Mouse (Mus musculus): Measurements from ENCODE around the gene Babam1. TPM values are rescaled to one million over a fixed set of nuclear protein-coding genes. Genes with fewer than 3 reads are reported as not detected.

Babam1 gene
- 10 to 100 TPM; 65.8 to 76.1 TPM for total RNA-seq (2023)

DNA sequence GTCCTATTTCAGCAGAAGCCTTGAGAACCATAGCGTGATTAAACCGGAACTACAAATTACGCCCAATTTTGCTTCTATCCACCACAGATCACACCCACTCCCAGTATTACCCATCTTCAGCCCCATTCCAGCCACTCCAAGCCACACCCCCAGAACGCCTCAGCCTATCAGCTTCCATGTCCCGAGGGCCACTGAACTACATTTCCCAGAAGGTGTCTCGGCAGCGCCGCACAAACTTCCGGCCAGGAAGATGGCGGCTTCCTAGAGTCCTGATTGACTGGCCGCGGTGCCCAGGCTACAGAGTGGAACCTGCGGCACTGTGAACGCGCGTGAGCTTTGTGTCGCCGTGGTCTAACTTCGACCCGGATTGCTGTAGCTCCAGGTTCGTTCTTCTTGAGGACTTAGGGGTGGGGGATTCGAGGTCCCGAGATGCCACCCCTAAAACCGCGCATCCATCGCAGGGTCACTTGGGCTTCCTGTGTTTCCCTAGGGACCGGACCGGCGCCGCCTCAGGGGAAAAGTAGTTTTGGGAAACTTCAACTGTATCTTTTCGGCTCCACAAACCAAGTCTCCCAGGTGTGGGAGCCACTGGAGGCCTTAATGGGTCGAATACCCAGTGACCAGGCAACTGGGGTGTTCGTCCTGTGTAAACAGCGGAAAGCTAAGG is at the start of gene Babam1:
Babam1 (plus strand) TSS at position 223 of the 667 bp plus-strand sequence.

GRCm38 (mm10) chr8:71366771-71367528 is 29.7 kb upstream of the Babam1 start, which contains the start of gene Use1:
TSS of gene Use1 (plus strand) at chr8:71366848.

DNA sequence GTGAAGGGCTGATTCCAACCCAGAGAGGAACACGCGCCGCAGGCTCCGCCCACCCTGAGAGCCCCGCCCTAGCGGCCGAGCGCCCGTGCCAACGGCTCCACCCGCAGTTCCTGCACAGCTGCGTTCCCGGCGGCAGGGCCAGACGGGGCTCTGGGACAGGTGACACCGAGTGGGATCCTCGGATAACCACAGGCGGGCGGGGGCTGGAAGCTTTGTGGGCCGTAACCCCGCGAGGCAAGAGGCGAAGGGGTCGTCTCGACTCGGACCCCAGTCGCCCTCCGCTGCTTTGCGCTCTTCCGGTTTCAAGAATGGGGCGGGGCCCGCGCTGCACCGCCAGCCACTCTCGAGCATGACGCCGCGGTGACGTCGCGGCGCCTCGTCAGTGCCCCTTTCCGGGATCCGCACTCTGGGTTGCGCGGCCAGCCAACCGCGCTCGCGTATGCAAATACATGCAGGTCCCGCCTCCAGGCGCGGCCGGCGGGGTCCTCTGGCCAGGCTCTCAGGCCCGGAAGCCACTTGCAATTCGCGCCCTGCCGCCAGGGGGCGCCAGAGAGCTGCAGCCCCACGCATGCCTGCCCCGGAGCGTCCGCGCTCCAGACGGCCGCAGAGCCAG is 25.3 kb upstream of the Babam1 start, which contains the start of gene Ocel1:
Ocel1 (plus strand) TSS at position 63 of the 613 bp plus-strand sequence.

GRCm38 (mm10) chr8:71381421-71381970 is 15.2 kb upstream of the Babam1 start, which contains the start of gene Nr2f6:
TSS of gene Nr2f6 (minus strand) at chr8:71381960.

GRCm38 (mm10) chr8:71395629-71396028 is 1.0 kb upstream of the Babam1 start, which contains the start of gene Ushbp1:
TSS of gene Ushbp1 (minus strand) at chr8:71395802.

GRCm38 (mm10) chr8:71405401-71406098 is 8.9 kb downstream of the Babam1 start, which contains the start of gene Ankle1:
TSS of gene Ankle1 (plus strand) at chr8:71406010.

Other genes with a start within 250 kb of the Babam1 start
- gene Myo9b, start 124.1 kb upstream of the Babam1 start, total RNA-seq (2023): 100 to 1,000 TPM; 120 to 136 TPM
- gene Haus8, start 123.9 kb upstream of the Babam1 start, total RNA-seq (2023): 10 to 100 TPM; 51.1 to 52.0 TPM
- 100 to 1,000 TPM; 150 to 156 TPM for gene Use1, start 30.0 kb upstream of the Babam1 start, total RNA-seq (2023)
- gene Ocel1, start 25.6 kb upstream of the Babam1 start, total RNA-seq (2023): 10 to 100 TPM; 17.1 to 18.6 TPM
- gene Nr2f6, start 14.9 kb upstream of the Babam1 start, total RNA-seq (2023): 1 to 10 TPM; 7.7 to 8.6 TPM
- gene Ushbp1, start 1.1 kb upstream of the Babam1 start, total RNA-seq (2023): under 1 TPM; 0.18 to 0.49 TPM
- gene Ankle1, start 9.1 kb downstream of the Babam1 start, total RNA-seq (2023): 10 to 100 TPM; 15.9 to 17.0 TPM
- gene Abhd8, start 66.8 kb downstream of the Babam1 start, total RNA-seq (2023): 1 to 10 TPM; 4.3 to 6.3 TPM
- 10 to 100 TPM; 28.3 to 34.8 TPM for gene Mrpl34, start 68.1 kb downstream of the Babam1 start, total RNA-seq (2023)
- gene Dda1, start 72.3 kb downstream of the Babam1 start, total RNA-seq (2023): 10 to 100 TPM; 78.4 to 85.3 TPM
- gene Ano8, start 89.1 kb downstream of the Babam1 start, total RNA-seq (2023): 1 to 10 TPM; 3.7 to 5.7 TPM
- gene Gtpbp3, start 91.2 kb downstream of the Babam1 start, total RNA-seq (2023): 10 to 100 TPM; 10.3 to 11.8 TPM
- 1 to 10 TPM in 1 of 2 experiments, under 1 TPM in 1; 0.68 to 1.6 TPM for gene Plvap, start 114.9 kb downstream of the Babam1 start, total RNA-seq (2023)
- gene Ccdc194, start 128.8 kb downstream of the Babam1 start, total RNA-seq (2023): not detected
- 10 to 100 TPM; 17.2 to 21.1 TPM for gene Bst2, start 140.6 kb downstream of the Babam1 start, total RNA-seq (2023)
- 10 to 100 TPM; 24.6 to 35.1 TPM for gene Mvb12a, start 146.1 kb downstream of the Babam1 start, total RNA-seq (2023)
- under 1 TPM in 1 of 2 experiments, not detected in 1; 0.31 TPM for gene Tmem221, start 162.0 kb downstream of the Babam1 start, total RNA-seq (2023)
- gene Nxnl1, start 169.7 kb downstream of the Babam1 start, total RNA-seq (2023): not detected
- 1 to 10 TPM; 1.5 to 1.7 TPM for gene Slc27a1, start 172.0 kb downstream of the Babam1 start, total RNA-seq (2023)
- gene Pgls, start 195.3 kb downstream of the Babam1 start, total RNA-seq (2023): 10 to 100 TPM; 92.3 to 98.2 TPM
- 10 to 100 TPM in 1 of 2 experiments, 1 to 10 TPM in 1; 5.1 to 14.5 TPM for gene Fam129c, start 200.8 kb downstream of the Babam1 start, total RNA-seq (2023)
- gene Colgalt1, start 214.1 kb downstream of the Babam1 start, total RNA-seq (2023): 10 to 100 TPM; 43.3 to 52.2 TPM